Mouse (Mus musculus) thymus, postnatal 25 days (tissue): ENCODE results near the gene Ptcra.
A peak's percentile ranks its signal among the peaks of the same experiment; 100 is the strongest.

ENCODE experiments used
- DNase-seq: peaks from one replicate; pipeline ENCODE4 v3.0.0; 2022

Ptcra gene

GRCm38 (mm10) chr17:46721077-46721476, 42.4 kb downstream of the Ptcra start:
- DNase-seq = no peak

- no peak for DNase-seq
Observed at GRCm38 (mm10) chr17:46714756-46715481, 48.6 kb downstream of the Ptcra start.

GRCm38 (mm10) chr17:46713849-46714248, 49.7 kb downstream of the Ptcra start:
- no peak for DNase-seq

GRCm38 (mm10) chr17:46712442-46712841, 51.1 kb downstream of the Ptcra start:
- no peak for DNase-seq

- no peak for DNase-seq
Observed at GRCm38 (mm10) chr17:46711612-46712271, 51.8 kb downstream of the Ptcra start.

GRCm38 (mm10) chr17:46710959-46711597, 52.4 kb downstream of the Ptcra start, which contains the start of gene Pex6:
Pex6 (plus strand) TSS chr17:46711463.
- DNase-seq = peak; percentile 91

- DNase-seq = no peak
Observed at GRCm38 (mm10) chr17:46706375-46707089, 57.0 kb downstream of the Ptcra start.
